ENCODE assay signal across 40 mouse cellular contexts in the genomic region with DNA sequence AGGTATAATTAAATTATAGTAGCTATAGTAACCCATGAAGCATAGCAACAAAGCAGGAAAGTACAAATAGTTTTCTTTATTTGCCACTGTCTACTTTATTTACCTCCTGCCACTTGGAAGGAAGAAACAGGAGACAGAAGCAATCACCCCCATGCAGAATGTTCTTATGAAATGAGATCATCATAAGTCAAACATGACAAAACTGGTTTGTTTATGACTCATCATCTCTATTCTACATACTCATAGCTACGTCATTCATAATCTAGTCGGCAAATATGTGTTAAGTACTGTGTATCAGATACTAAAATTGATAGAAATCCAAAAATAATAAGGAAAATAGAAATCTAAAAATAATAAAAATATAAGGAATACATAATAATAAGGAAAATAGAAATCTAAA. TPM values are rescaled to one million over a fixed set of nuclear protein-coding genes. Genes with fewer than 3 reads are reported as not detected.
"Had no signal": no experiment of that assay in that cellular context is flagged by ENCODE, and none has a peak within 500 bp of the region (broad histone marks: within the 10 kb centered on the region; RNA-seq: fewer than 3 reads in every experiment).

No protein-coding gene starts in this region.

- ATAC-seq: hindbrain, embryonic 16.5 days; hindbrain, postnatal 0 days; intestine, embryonic 15.5 days; intestine, postnatal 0 days had no signal

- DNase-seq: heart, postnatal 10 days; heart, postnatal 14 days; heart, postnatal 36 days; heart, postnatal 4 days; kidney, adult 11 months; kidney, adult 18-20 months; kidney, adult 2 months; kidney, adult 8-10 months; kidney, adult 9 months; kidney, postnatal 10 days; kidney, postnatal 14 days; kidney, postnatal 25 days; kidney, postnatal 36 days; kidney, postnatal 4 days; layer of hippocampus, adult 9-11 months; layer of hippocampus, postnatal 36 days had no signal

- H3K9ac ChIP-seq: heart, embryonic 12.5 days; heart, embryonic 13.5 days; heart, embryonic 15.5 days; hindbrain, embryonic 12.5 days; hindbrain, embryonic 13.5 days; hindbrain, embryonic 14.5 days; hindbrain, embryonic 15.5 days; intestine, embryonic 15.5 days; kidney, embryonic 15.5 days had no signal

- H3K36me3 ChIP-seq: heart, embryonic 12.5 days; heart, embryonic 13.5 days; heart, embryonic 15.5 days; hindbrain, embryonic 10.5 days; hindbrain, embryonic 12.5 days; hindbrain, embryonic 13.5 days; hindbrain, embryonic 15.5 days; intestine, embryonic 15.5 days; kidney, embryonic 15.5 days had no signal

- H3K4me3 ChIP-seq: heart, embryonic 12.5 days; heart, embryonic 13.5 days; heart, embryonic 15.5 days; hindbrain, embryonic 10.5 days; hindbrain, embryonic 12.5 days; hindbrain, embryonic 13.5 days; hindbrain, embryonic 15.5 days; intestine, embryonic 15.5 days; kidney, embryonic 15.5 days; layer of hippocampus, adult 2 months; left cerebral cortex, adult 2 months had no signal

- H3K27me3 ChIP-seq: heart, embryonic 12.5 days; heart, embryonic 13.5 days; heart, embryonic 15.5 days; hindbrain, embryonic 12.5 days; hindbrain, embryonic 13.5 days; hindbrain, embryonic 15.5 days; intestine, embryonic 15.5 days had no signal

- H3K4me1 ChIP-seq: heart, embryonic 12.5 days; heart, embryonic 13.5 days; heart, embryonic 15.5 days; hindbrain, embryonic 10.5 days; hindbrain, embryonic 12.5 days; hindbrain, embryonic 13.5 days; hindbrain, embryonic 15.5 days; intestine, embryonic 15.5 days; kidney, embryonic 15.5 days had no signal

- H3K9me3 ChIP-seq: heart, embryonic 12.5 days; heart, embryonic 13.5 days; heart, embryonic 15.5 days; hindbrain, embryonic 10.5 days; hindbrain, embryonic 12.5 days; hindbrain, embryonic 13.5 days; hindbrain, embryonic 15.5 days; intestine, embryonic 15.5 days; kidney, embryonic 15.5 days had no signal

- H3K4me2 ChIP-seq: heart, embryonic 12.5 days; heart, embryonic 13.5 days; heart, embryonic 15.5 days; hindbrain, embryonic 12.5 days; hindbrain, embryonic 13.5 days; hindbrain, embryonic 14.5 days; hindbrain, embryonic 15.5 days; intestine, embryonic 15.5 days; kidney, embryonic 15.5 days had no signal

- H3K27ac ChIP-seq: heart, embryonic 13.5 days; heart, embryonic 15.5 days; hindbrain, embryonic 10.5 days; hindbrain, embryonic 12.5 days; hindbrain, embryonic 13.5 days; hindbrain, embryonic 14.5 days; hindbrain, embryonic 15.5 days; hindbrain, postnatal 0 days; intestine, embryonic 15.5 days; kidney, embryonic 15.5 days; kidney, postnatal 0 days; layer of hippocampus, adult 2 months; left cerebral cortex, adult 2 months had no signal

RNA-seq across cellular contexts. Expression of gene Fam71d, which starts 49.0 kb away (rescaled TPM):
- total RNA-seq: heart, postnatal 25 days; hematopoietic stem cell, adult 5-6 weeks; hindbrain, postnatal 0 days had no signal
- polyA plus RNA-seq: heart, embryonic 12.5 days; heart, embryonic 13.5 days; heart, embryonic 14.5 days; heart, embryonic 16.5 days; hindbrain, postnatal 0 days; intestine, embryonic 14.5 days; intestine, embryonic 15.5 days; intestine, embryonic 16.5 days; intestine, postnatal 0 days; kidney, embryonic 15.5 days; kidney, embryonic 16.5 days; kidney, postnatal 0 days; large intestine, adult 2 months had no signal
